Mouse (Mus musculus): Measurements from ENCODE around the gene Wdr11. TPM values are rescaled to one million over a fixed set of nuclear protein-coding genes. Genes with fewer than 3 reads are reported as not detected.

The Wdr11 gene
- polyA plus RNA-seq, 1 experiment from 2014 or later: 37.0 TPM

GRCm38 (mm10) chr7:129630351-129630750 lies 38.7 kb downstream of the Wdr11 start:
- WGBS: 92% methylated on average over 7 of the region's 7 CpGs
- H3K4me3 ChIP-seq (ENCODE audit: low read length): no peak overlapping the region
- no peak overlapping the region for H3K27ac ChIP-seq (ENCODE audit: low read length)
- ATAC-seq: no peak
- H3K4me2 ChIP-seq (ENCODE audit: low read depth, low read length): no peak overlapping the region
- H3K36me3 ChIP-seq (ENCODE audit: control insufficient read depth, insufficient read depth, low read length): peaks cover 26% of the 10 kb centered on the region
- no peak overlapping the region for H3K9ac ChIP-seq (ENCODE audit: low read depth, low read length)
- no peaks in the 10 kb centered on the region for H3K27me3 ChIP-seq (replicated peaks; ENCODE audit: control insufficient read depth, insufficient read depth, low read length)
- no peaks in the 10 kb centered on the region for H3K9me3 ChIP-seq (ENCODE audit: control insufficient read depth, low read length)
- H3K4me1 ChIP-seq (ENCODE audit: control insufficient read depth, insufficient read depth, low read length): no peaks in the 10 kb centered on the region

GRCm38 (mm10) chr7:129631453-129631852 lies 39.8 kb downstream of the Wdr11 start:
- Histone ChIP-seq H3K9me3 (ENCODE audit: control insufficient read depth, low read length) (no peaks in the 10 kb centered on the region), H3K27me3 (replicated peaks; ENCODE audit: control insufficient read depth, insufficient read depth, low read length) (no peaks in the 10 kb centered on the region), H3K36me3 (ENCODE audit: control insufficient read depth, insufficient read depth, low read length) (peaks cover 22% of the 10 kb centered on the region), H3K9ac (ENCODE audit: low read depth, low read length) (no peak overlapping the region), H3K4me3 (ENCODE audit: low read length) (no peak overlapping the region), H3K4me2 (ENCODE audit: low read depth, low read length) (no peak overlapping the region), H3K27ac (ENCODE audit: low read length) (no peak overlapping the region), H3K4me1 (ENCODE audit: control insufficient read depth, insufficient read depth, low read length) (no peaks in the 10 kb centered on the region)
- 86% methylated on average over 6 of the region's 6 CpGs for WGBS
- ATAC-seq: no peak

GRCm38 (mm10) chr7:129635898-129636640 lies 44.4 kb downstream of the Wdr11 start:
- H3K36me3 ChIP-seq (ENCODE audit: control insufficient read depth, insufficient read depth, low read length): peaks cover 18% of the 10 kb centered on the region
- no peaks in the 10 kb centered on the region for H3K4me1 ChIP-seq (ENCODE audit: control insufficient read depth, insufficient read depth, low read length)
- WGBS: 83% methylated on average over 12 of the region's 12 CpGs
- no peaks in the 10 kb centered on the region for H3K27me3 ChIP-seq (replicated peaks; ENCODE audit: control insufficient read depth, insufficient read depth, low read length)
- H3K4me2 ChIP-seq (ENCODE audit: low read depth, low read length): no peak overlapping the region
- H3K9me3 ChIP-seq (ENCODE audit: control insufficient read depth, low read length): no peaks in the 10 kb centered on the region
- ATAC-seq: no peak
- H3K27ac ChIP-seq (ENCODE audit: low read length): no peak overlapping the region
- no peak overlapping the region for H3K9ac ChIP-seq (ENCODE audit: low read depth, low read length)
- H3K4me3 ChIP-seq (ENCODE audit: low read length): no peak overlapping the region

GRCm38 (mm10) chr7:129636992-129637391 lies 45.3 kb downstream of the Wdr11 start:
- no peak overlapping the region for H3K4me2 ChIP-seq (ENCODE audit: low read depth, low read length)
- ATAC-seq: no peak
- no peak overlapping the region for H3K27ac ChIP-seq (ENCODE audit: low read length)
- no peak overlapping the region for H3K4me3 ChIP-seq (ENCODE audit: low read length)
- WGBS: 72% methylated on average over 9 of the region's 9 CpGs
- peaks cover 11% of the 10 kb centered on the region for H3K36me3 ChIP-seq (ENCODE audit: control insufficient read depth, insufficient read depth, low read length)
- H3K9me3 ChIP-seq (ENCODE audit: control insufficient read depth, low read length): no peaks in the 10 kb centered on the region
- no peak overlapping the region for H3K9ac ChIP-seq (ENCODE audit: low read depth, low read length)
- H3K27me3 ChIP-seq (replicated peaks; ENCODE audit: control insufficient read depth, insufficient read depth, low read length): no peaks in the 10 kb centered on the region
- H3K4me1 ChIP-seq (ENCODE audit: control insufficient read depth, insufficient read depth, low read length): no peaks in the 10 kb centered on the region

GRCm38 (mm10) chr7:129637906-129638475 lies 46.3 kb downstream of the Wdr11 start:
- Histone ChIP-seq H3K36me3 (ENCODE audit: control insufficient read depth, insufficient read depth, low read length) (peaks cover 7% of the 10 kb centered on the region), H3K27me3 (replicated peaks; ENCODE audit: control insufficient read depth, insufficient read depth, low read length) (no peaks in the 10 kb centered on the region), H3K9ac (ENCODE audit: low read depth, low read length) (no peak overlapping the region), H3K9me3 (ENCODE audit: control insufficient read depth, low read length) (no peaks in the 10 kb centered on the region), H3K27ac (ENCODE audit: low read length) (no peak overlapping the region), H3K4me3 (ENCODE audit: low read length) (no peak overlapping the region), H3K4me2 (ENCODE audit: low read depth, low read length) (no peak overlapping the region), H3K4me1 (ENCODE audit: control insufficient read depth, insufficient read depth, low read length) (no peaks in the 10 kb centered on the region)
- 77% methylated on average over 5 of the region's 5 CpGs for WGBS
- ATAC-seq: no peak

- Histone ChIP-seq H3K27ac (ENCODE audit: low read length) (no peak overlapping the region), H3K36me3 (ENCODE audit: control insufficient read depth, insufficient read depth, low read length) (peaks cover 7% of the 10 kb centered on the region), H3K9ac (ENCODE audit: low read depth, low read length) (no peak overlapping the region), H3K4me3 (ENCODE audit: low read length) (no peak overlapping the region), H3K27me3 (replicated peaks; ENCODE audit: control insufficient read depth, insufficient read depth, low read length) (no peaks in the 10 kb centered on the region), H3K4me2 (ENCODE audit: low read depth, low read length) (no peak overlapping the region), H3K9me3 (ENCODE audit: control insufficient read depth, low read length) (no peaks in the 10 kb centered on the region), H3K4me1 (ENCODE audit: control insufficient read depth, insufficient read depth, low read length) (no peaks in the 10 kb centered on the region)
- WGBS: 86% methylated on average over 5 of the region's 5 CpGs
- no peak for ATAC-seq
Measured at GRCm38 (mm10) chr7:129639006-129639405, 47.3 kb downstream of the Wdr11 start.

- 84% methylated on average over 6 of the region's 6 CpGs for WGBS
- no peaks in the 10 kb centered on the region for H3K9me3 ChIP-seq (ENCODE audit: control insufficient read depth, low read length)
- H3K9ac ChIP-seq (ENCODE audit: low read depth, low read length): no peak overlapping the region
- H3K27me3 ChIP-seq (replicated peaks; ENCODE audit: control insufficient read depth, insufficient read depth, low read length): no peaks in the 10 kb centered on the region
- no peak overlapping the region for H3K4me3 ChIP-seq (ENCODE audit: low read length)
- H3K4me1 ChIP-seq (ENCODE audit: control insufficient read depth, insufficient read depth, low read length): no peaks in the 10 kb centered on the region
- no peak overlapping the region for H3K4me2 ChIP-seq (ENCODE audit: low read depth, low read length)
- peaks cover 2% of the 10 kb centered on the region; the same call in 1 of the 2 replicates for H3K36me3 ChIP-seq (ENCODE audit: control insufficient read depth, insufficient read depth, low read length)
- no peak overlapping the region for H3K27ac ChIP-seq (ENCODE audit: low read length)
- no peak for ATAC-seq
Measured at GRCm38 (mm10) chr7:129639833-129640232, 48.2 kb downstream of the Wdr11 start.

GRCm38 (mm10) chr7:129643290-129643689 lies 51.6 kb downstream of the Wdr11 start:
- H3K9ac ChIP-seq (ENCODE audit: low read depth, low read length): no peak overlapping the region
- no peak overlapping the region for H3K4me3 ChIP-seq (ENCODE audit: low read length)
- H3K4me1 ChIP-seq (ENCODE audit: control insufficient read depth, insufficient read depth, low read length): no peaks in the 10 kb centered on the region
- H3K27ac ChIP-seq (ENCODE audit: low read length): no peak overlapping the region
- no peak overlapping the region for H3K4me2 ChIP-seq (ENCODE audit: low read depth, low read length)
- no peak for ATAC-seq
- no peaks in the 10 kb centered on the region for H3K27me3 ChIP-seq (replicated peaks; ENCODE audit: control insufficient read depth, insufficient read depth, low read length)
- H3K36me3 ChIP-seq (ENCODE audit: control insufficient read depth, insufficient read depth, low read length): no peaks in the 10 kb centered on the region
- no peaks in the 10 kb centered on the region for H3K9me3 ChIP-seq (ENCODE audit: control insufficient read depth, low read length)
- 88% methylated on average over 4 of the region's 4 CpGs for WGBS

GRCm38 (mm10) chr7:129647798-129648197 lies 56.1 kb downstream of the Wdr11 start:
- Histone ChIP-seq H3K4me3 (ENCODE audit: low read length) (no peak overlapping the region), H3K4me1 (ENCODE audit: control insufficient read depth, insufficient read depth, low read length) (no peaks in the 10 kb centered on the region), H3K4me2 (ENCODE audit: low read depth, low read length) (no peak overlapping the region), H3K27me3 (replicated peaks; ENCODE audit: control insufficient read depth, insufficient read depth, low read length) (no peaks in the 10 kb centered on the region), H3K9me3 (ENCODE audit: control insufficient read depth, low read length) (no peaks in the 10 kb centered on the region), H3K9ac (ENCODE audit: low read depth, low read length) (no peak overlapping the region), H3K36me3 (ENCODE audit: control insufficient read depth, insufficient read depth, low read length) (no peaks in the 10 kb centered on the region), H3K27ac (ENCODE audit: low read length) (no peak overlapping the region)
- no peak for ATAC-seq
- WGBS: 72% methylated on average over 7 of the region's 7 CpGs

Measured in intestine, embryonic 16.5 days (tissue).